Mouse (Mus musculus): Measurements from ENCODE around the gene Hoxb5. TPM values are rescaled to one million over a fixed set of nuclear protein-coding genes. Genes with fewer than 3 reads are reported as not detected.

Hoxb5 gene
- polyA plus RNA-seq, 1 experiment from 2014 or later, result 0.67 TPM

DNA sequence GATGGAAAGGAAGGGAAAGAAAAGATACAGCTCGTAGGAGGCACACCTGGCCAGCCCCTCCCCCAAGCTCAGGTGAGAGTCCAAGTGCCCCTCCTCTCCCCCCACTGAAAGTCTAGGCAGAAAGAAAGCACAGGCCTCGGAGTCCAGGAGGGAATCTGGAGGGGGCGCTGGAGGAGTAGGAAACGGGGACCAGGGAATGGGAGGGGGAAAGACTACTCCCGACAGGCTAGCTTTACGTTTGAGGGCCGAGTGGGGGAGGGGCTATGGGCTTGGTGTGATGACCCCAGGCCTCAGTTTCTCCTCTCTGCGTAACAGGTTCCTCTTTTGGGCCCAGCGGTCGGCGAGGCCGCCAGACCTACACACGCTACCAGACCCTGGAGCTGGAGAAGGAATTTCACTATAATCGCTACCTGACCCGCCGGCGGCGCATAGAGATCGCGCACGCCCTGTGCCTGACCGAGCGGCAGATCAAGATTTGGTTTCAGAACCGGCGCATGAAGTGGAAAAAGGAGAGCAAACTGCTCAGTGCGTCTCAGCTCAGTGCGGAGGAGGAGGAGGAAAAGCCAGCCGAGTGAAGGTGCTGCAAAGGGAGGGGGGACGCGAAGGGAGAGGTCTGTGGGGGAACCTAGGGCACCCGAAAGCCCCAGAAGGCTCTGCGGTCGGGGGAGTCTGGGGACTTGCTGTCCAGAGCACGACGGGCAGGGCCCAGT, 2.6 kb upstream of the Hoxb5 start:
- no peak overlapping the region for H3K9ac ChIP-seq (replicated peaks; ENCODE audit: low read length)
- no peak overlapping the region for H3K4me3 ChIP-seq (ENCODE audit: low read depth, low read length)
- H3K4me2 ChIP-seq (ENCODE audit: low read depth, low read length), result no peak overlapping the region

DNA sequence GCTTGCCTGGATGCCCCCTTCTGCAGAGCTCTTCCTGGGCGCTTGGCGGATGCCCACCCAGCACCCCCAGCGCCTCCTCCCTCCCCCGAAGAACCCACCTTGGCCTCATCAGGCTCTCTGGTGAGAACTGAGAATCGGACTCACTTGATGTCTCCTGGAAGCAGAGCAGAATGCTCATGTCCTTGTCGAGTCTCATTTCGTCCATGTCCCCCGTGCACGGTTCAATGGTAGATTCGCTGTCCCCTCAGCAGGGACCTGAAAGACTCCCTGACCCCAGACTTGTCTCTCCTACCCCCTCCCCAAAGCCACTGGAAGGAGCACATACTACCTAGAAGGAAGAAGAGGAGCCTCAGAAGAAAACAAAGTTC, 2.1 kb upstream of the Hoxb5 start:
- H3K27me3 ChIP-seq (ENCODE audit: control insufficient read depth, insufficient read depth, low read length), result peaks cover 96% of the 10 kb centered on the region

More for the DNA sequence above, 2.6 kb upstream of the Hoxb5 start:
- no peaks in the 10 kb centered on the region for H3K36me3 ChIP-seq (replicated peaks; ENCODE audit: control insufficient read depth, insufficient read depth, low read depth, low read length)
- no peaks in the 10 kb centered on the region; the same call in 1 of the 2 replicates for H3K4me1 ChIP-seq (ENCODE audit: control insufficient read depth, insufficient read depth, low read length)
- H3K27me3 ChIP-seq (ENCODE audit: control insufficient read depth, insufficient read depth, low read length), result peaks cover 96% of the 10 kb centered on the region
- no peak overlapping the region for H3K27ac ChIP-seq (replicated peaks; ENCODE audit: low read depth, low read length)
- no peak for ATAC-seq (replicated peaks; ENCODE audit: insufficient number of reproducible peaks, low FRiP score, low TSS enrichment, low read depth)
- 1% methylated on average over 35 of the region's 35 CpGs for WGBS
- H3K9me3 ChIP-seq (replicated peaks; ENCODE audit: control insufficient read depth, low read length), result no peaks in the 10 kb centered on the region
- DNase-seq (ENCODE audit: low spot score), result no peak

DNA sequence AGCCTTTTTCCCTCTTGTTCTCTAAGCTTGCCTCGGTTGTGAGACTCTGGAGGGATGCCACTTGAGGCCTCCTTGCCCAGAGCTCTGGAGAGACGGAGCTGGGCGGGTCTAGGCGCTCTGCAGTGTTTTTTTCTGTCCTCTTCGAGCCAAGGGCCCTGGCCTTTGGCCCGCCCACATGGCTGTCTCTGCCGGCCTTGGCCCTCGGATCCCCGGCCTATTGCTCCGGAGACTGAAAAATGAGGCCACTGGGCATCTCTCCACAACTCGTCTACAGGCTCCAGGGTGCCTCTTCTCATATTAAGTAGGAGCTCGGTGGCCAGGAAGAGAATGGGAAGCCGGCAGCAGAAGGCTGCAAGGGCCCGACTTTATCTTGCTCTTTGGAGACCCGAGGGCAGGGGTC, 1.3 kb upstream of the Hoxb5 start:
- Histone ChIP-seq H3K27ac (replicated peaks; ENCODE audit: low read depth, low read length) (no peak overlapping the region), H3K9me3 (replicated peaks; ENCODE audit: control insufficient read depth, low read length) (no peaks in the 10 kb centered on the region), H3K27me3 (ENCODE audit: control insufficient read depth, insufficient read depth, low read length) (peaks cover 96% of the 10 kb centered on the region), H3K9ac (replicated peaks; ENCODE audit: low read length) (no peak overlapping the region), H3K4me1 (ENCODE audit: control insufficient read depth, insufficient read depth, low read length) (no peaks in the 10 kb centered on the region; the same call in 1 of the 2 replicates), H3K36me3 (replicated peaks; ENCODE audit: control insufficient read depth, insufficient read depth, low read depth, low read length) (no peaks in the 10 kb centered on the region), H3K4me3 (ENCODE audit: low read depth, low read length) (no peak overlapping the region), H3K4me2 (ENCODE audit: low read depth, low read length) (no peak overlapping the region)
- 2% methylated on average over 15 of the region's 15 CpGs for WGBS
- DNase-seq (ENCODE audit: low spot score) (no peak), ATAC-seq (replicated peaks; ENCODE audit: insufficient number of reproducible peaks, low FRiP score, low TSS enrichment, low read depth) (no peak)

More for the DNA sequence above, 2.1 kb upstream of the Hoxb5 start:
- H3K4me1 ChIP-seq (ENCODE audit: control insufficient read depth, insufficient read depth, low read length), result no peaks in the 10 kb centered on the region; the same call in 1 of the 2 replicates
- H3K36me3 ChIP-seq (replicated peaks; ENCODE audit: control insufficient read depth, insufficient read depth, low read depth, low read length), result no peaks in the 10 kb centered on the region
- DNase-seq (ENCODE audit: low spot score), result no peak
- no peak overlapping the region for H3K27ac ChIP-seq (replicated peaks; ENCODE audit: low read depth, low read length)
- 3% methylated on average over 10 of the region's 10 CpGs for WGBS
- H3K4me3 ChIP-seq (ENCODE audit: low read depth, low read length), result no peak overlapping the region
- no peak overlapping the region for H3K4me2 ChIP-seq (ENCODE audit: low read depth, low read length)
- H3K9ac ChIP-seq (replicated peaks; ENCODE audit: low read length), result no peak overlapping the region
- ATAC-seq (replicated peaks; ENCODE audit: insufficient number of reproducible peaks, low FRiP score, low TSS enrichment, low read depth), result no peak
- no peaks in the 10 kb centered on the region for H3K9me3 ChIP-seq (replicated peaks; ENCODE audit: control insufficient read depth, low read length)

DNA sequence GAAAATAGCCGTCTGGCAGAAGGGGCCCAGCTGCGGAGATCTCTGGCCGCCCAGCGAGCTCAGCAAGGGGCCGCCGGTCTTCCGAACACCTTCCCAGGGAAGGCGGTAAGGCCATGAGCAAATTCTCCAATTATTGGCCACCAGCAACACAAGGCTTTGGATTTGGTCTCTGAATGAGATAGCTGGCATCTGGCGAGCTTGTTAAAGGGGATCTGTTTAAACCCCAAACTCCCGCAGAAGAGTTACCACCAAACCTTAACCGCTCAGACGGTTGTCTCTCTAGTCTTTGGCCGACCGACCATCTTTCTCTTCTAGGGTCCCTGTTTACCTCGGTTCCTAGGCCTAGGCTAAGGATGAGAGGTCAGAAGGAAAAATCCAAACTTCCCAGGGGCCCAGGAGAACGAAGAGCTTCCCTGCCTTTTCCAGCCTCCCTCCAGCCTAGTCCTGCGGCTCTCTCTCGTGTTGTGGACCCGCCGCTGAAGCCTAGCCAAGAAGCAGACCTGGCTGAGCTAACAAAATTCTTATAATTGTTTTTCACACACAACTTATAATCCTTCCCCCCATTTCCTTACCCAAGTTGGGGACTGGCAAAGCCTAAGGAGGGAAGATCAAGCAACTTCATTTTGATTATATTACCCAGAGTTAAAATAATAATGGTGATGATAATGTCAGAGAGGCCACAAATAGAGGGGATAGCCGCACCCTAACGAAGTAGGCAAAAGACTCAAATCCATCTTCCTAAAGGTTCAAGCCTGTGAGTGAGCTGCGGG, 570 bp upstream of the Hoxb5 start:
- no peaks in the 10 kb centered on the region; the same call in 1 of the 2 replicates for H3K4me1 ChIP-seq (ENCODE audit: control insufficient read depth, insufficient read depth, low read length)
- no peak for DNase-seq (ENCODE audit: low spot score)
- no peaks in the 10 kb centered on the region for H3K36me3 ChIP-seq (replicated peaks; ENCODE audit: control insufficient read depth, insufficient read depth, low read depth, low read length)
- H3K9ac ChIP-seq (replicated peaks; ENCODE audit: low read length), result no peak overlapping the region
- peaks cover 96% of the 10 kb centered on the region for H3K27me3 ChIP-seq (ENCODE audit: control insufficient read depth, insufficient read depth, low read length)
- 3% methylated on average over 23 of the region's 23 CpGs for WGBS
- no peak for ATAC-seq (replicated peaks; ENCODE audit: insufficient number of reproducible peaks, low FRiP score, low TSS enrichment, low read depth)
- no peaks in the 10 kb centered on the region for H3K9me3 ChIP-seq (replicated peaks; ENCODE audit: control insufficient read depth, low read length)
- H3K27ac ChIP-seq (replicated peaks; ENCODE audit: low read depth, low read length), result no peak overlapping the region
- no peak overlapping the region for H3K4me2 ChIP-seq (ENCODE audit: low read depth, low read length)
- H3K4me3 ChIP-seq (ENCODE audit: low read depth, low read length), result no peak overlapping the region

GRCm38 (mm10) chr11:96304381-96305195, 1.5 kb downstream of the Hoxb5 start:
- H3K27me3 ChIP-seq (ENCODE audit: control insufficient read depth, insufficient read depth, low read length), result peaks cover 98% of the 10 kb centered on the region
- no peak overlapping the region for H3K9ac ChIP-seq (replicated peaks; ENCODE audit: low read length)
- H3K27ac ChIP-seq (replicated peaks; ENCODE audit: low read depth, low read length), result no peak overlapping the region
- H3K4me3 ChIP-seq (ENCODE audit: low read depth, low read length), result no peak overlapping the region
- ATAC-seq (replicated peaks; ENCODE audit: insufficient number of reproducible peaks, low FRiP score, low TSS enrichment, low read depth) (no peak), DNase-seq (ENCODE audit: low spot score) (no peak)
- H3K9me3 ChIP-seq (replicated peaks; ENCODE audit: control insufficient read depth, low read length), result no peaks in the 10 kb centered on the region
- H3K4me2 ChIP-seq (ENCODE audit: low read depth, low read length), result no peak overlapping the region
- WGBS, result 1% methylated on average over 38 of the region's 38 CpGs
- H3K36me3 ChIP-seq (replicated peaks; ENCODE audit: control insufficient read depth, insufficient read depth, low read depth, low read length), result no peaks in the 10 kb centered on the region
- no peaks in the 10 kb centered on the region; the same call in 1 of the 2 replicates for H3K4me1 ChIP-seq (ENCODE audit: control insufficient read depth, insufficient read depth, low read length)

- Histone ChIP-seq H3K9ac (replicated peaks; ENCODE audit: low read length) (no peak overlapping the region), H3K27me3 (ENCODE audit: control insufficient read depth, insufficient read depth, low read length) (peaks cover 98% of the 10 kb centered on the region), H3K36me3 (replicated peaks; ENCODE audit: control insufficient read depth, insufficient read depth, low read depth, low read length) (no peaks in the 10 kb centered on the region), H3K4me1 (ENCODE audit: control insufficient read depth, insufficient read depth, low read length) (no peaks in the 10 kb centered on the region; the same call in 1 of the 2 replicates), H3K9me3 (replicated peaks; ENCODE audit: control insufficient read depth, low read length) (no peaks in the 10 kb centered on the region), H3K4me3 (ENCODE audit: low read depth, low read length) (no peak overlapping the region), H3K27ac (replicated peaks; ENCODE audit: low read depth, low read length) (no peak overlapping the region), H3K4me2 (ENCODE audit: low read depth, low read length) (no peak overlapping the region)
- DNase-seq (ENCODE audit: low spot score) (no peak), ATAC-seq (replicated peaks; ENCODE audit: insufficient number of reproducible peaks, low FRiP score, low TSS enrichment, low read depth) (no peak)
- WGBS, result 17% methylated on average over 6 of the region's 6 CpGs
These were observed 2.5 kb downstream of the Hoxb5 start for GRCm38 (mm10) chr11:96305505-96306182.

- ATAC-seq (replicated peaks; ENCODE audit: insufficient number of reproducible peaks, low FRiP score, low TSS enrichment, low read depth) (no peak), DNase-seq (ENCODE audit: low spot score) (no peak)
- no peak overlapping the region for H3K4me3 ChIP-seq (ENCODE audit: low read depth, low read length)
- no peak overlapping the region for H3K4me2 ChIP-seq (ENCODE audit: low read depth, low read length)
- WGBS, result 4% methylated on average over 7 of the region's 7 CpGs
- no peak overlapping the region for H3K27ac ChIP-seq (replicated peaks; ENCODE audit: low read depth, low read length)
- H3K9me3 ChIP-seq (replicated peaks; ENCODE audit: control insufficient read depth, low read length), result no peaks in the 10 kb centered on the region
- peaks cover 99% of the 10 kb centered on the region for H3K27me3 ChIP-seq (ENCODE audit: control insufficient read depth, insufficient read depth, low read length)
- H3K9ac ChIP-seq (replicated peaks; ENCODE audit: low read length), result no peak overlapping the region
- H3K36me3 ChIP-seq (replicated peaks; ENCODE audit: control insufficient read depth, insufficient read depth, low read depth, low read length), result no peaks in the 10 kb centered on the region
- H3K4me1 ChIP-seq (ENCODE audit: control insufficient read depth, insufficient read depth, low read length), result no peaks in the 10 kb centered on the region; the same call in 1 of the 2 replicates
These were observed 3.2 kb downstream of the Hoxb5 start for GRCm38 (mm10) chr11:96306183-96306907.

Measured in embryonic facial prominence, embryonic 11.5 days (tissue).